Mouse (Mus musculus) hindbrain, embryonic 11.5 days (tissue): Measurements from ENCODE around the gene Add3. TPM values are rescaled to one million over a fixed set of nuclear protein-coding genes. Genes with fewer than 3 reads are reported as not detected.

ENCODE experiments used
- ATAC-seq: fragments of 200-750 bp; cut with Nextera tagmentation; 2 replicates; pipeline ENCODE4 v1.8.0; 2017; ENCODE audit warnings: mild to moderate bottlenecking, moderate TSS enrichment, moderate library complexity; ENCODE audit not compliant: low FRiP score
- DNase-seq: peaks from one replicate; pipeline ENCODE4 v3.0.0-alpha.2; 2015; ENCODE audit warnings: low spot score
- H3K27ac ChIP-seq: fragments of 300-500 bp; sonication (generic); 2 replicates; pipeline ENCODE4 v1.5.1; 2014; ENCODE audit warnings: mild to moderate bottlenecking, low read depth, low read length
- H3K27me3 ChIP-seq: fragments of 300-500 bp; sonication (generic); 2 replicates; pipeline ENCODE4 v1.6.1; 2014; ENCODE audit warnings: mild to moderate bottlenecking, low read length, moderate library complexity, mixed read lengths; ENCODE audit not compliant: control insufficient read depth, insufficient read depth
- H3K36me3 ChIP-seq: fragments of 300-500 bp; sonication (generic); 2 replicates; pipeline ENCODE4 v1.6.1; 2014; ENCODE audit warnings: mild to moderate bottlenecking, low read length, moderate library complexity, mixed read lengths; ENCODE audit not compliant: control insufficient read depth, insufficient read depth
- H3K4me1 ChIP-seq: fragments of 300-500 bp; sonication (generic); replicated peaks from 2 replicates; pipeline ENCODE4 v1.6.1; 2014; ENCODE audit warnings: low read length, mixed read lengths; ENCODE audit not compliant: control insufficient read depth, insufficient read depth
- H3K4me2 ChIP-seq: fragments of 300-500 bp; sonication (generic); replicated peaks from 2 replicates; pipeline ENCODE4 v1.6.1; 2014; ENCODE audit warnings: mild to moderate bottlenecking, low read depth, low read length
- H3K4me3 ChIP-seq: fragments of 300-500 bp; sonication (generic); 2 replicates; pipeline ENCODE4 v1.5.1; 2014; ENCODE audit warnings: low read depth, low read length
- H3K9ac ChIP-seq: fragments of 300-500 bp; sonication (generic); 2 replicates; pipeline ENCODE4 v1.6.1; 2014; ENCODE audit warnings: low read depth, low read length
- H3K9me3 ChIP-seq: fragments of 300-500 bp; sonication (generic); 2 replicates; pipeline ENCODE4 v1.6.1; 2016; ENCODE audit warnings: low read length; ENCODE audit not compliant: control insufficient read depth
- WGBS: fragments of 180-500 bp; shearing (Covaris S2); extraction: QIAGEN DNeasy Blood & Tissue Kit; methylation state at CpG from one replicate; pipeline ENCODE4 v1.1.7; 2014; 5-methylcytosine and 5-hydroxymethylcytosine counted together
- polyA plus RNA-seq: library from polyadenylated mRNA; unstranded; fragments of >200 nt; fragmentation: Nextera tagmentation; extraction: Ambion mirVana; gene quantifications from 2 replicates; pipeline ENCODE4 v1.2.1, GENCODE M21; 2014

Gene Add3
- polyA plus RNA-seq, 1 experiment from 2014 or later: 46.6 TPM

GRCm38 (mm10) chr19:53107361-53108247 lies 32.6 kb upstream of the Add3 start:
- no peak overlapping the region for H3K4me2 ChIP-seq
- no peak overlapping the region for H3K4me3 ChIP-seq
- H3K27ac ChIP-seq: no peak overlapping the region
- no peaks in the 10 kb centered on the region for H3K36me3 ChIP-seq
- WGBS: 90% methylated on average over 18 of the region's 18 CpGs
- H3K4me1 ChIP-seq: no peaks in the 10 kb centered on the region
- H3K9me3 ChIP-seq: no peaks in the 10 kb centered on the region
- no peak for ATAC-seq
- no peak for DNase-seq
- no peak overlapping the region for H3K9ac ChIP-seq
- H3K27me3 ChIP-seq: no peaks in the 10 kb centered on the region

GRCm38 (mm10) chr19:53111996-53112590 lies 28.1 kb upstream of the Add3 start:
- Histone ChIP-seq H3K36me3 (no peaks in the 10 kb centered on the region), H3K4me2 (no peak overlapping the region), H3K9ac (no peak overlapping the region), H3K4me1 (no peaks in the 10 kb centered on the region), H3K27me3 (no peaks in the 10 kb centered on the region), H3K27ac (no peak overlapping the region), H3K9me3 (no peaks in the 10 kb centered on the region), H3K4me3 (no peak overlapping the region)
- 66% methylated on average over 7 of the region's 7 CpGs for WGBS
- DNase-seq: no peak
- no peak for ATAC-seq

GRCm38 (mm10) chr19:53119255-53119795 lies 20.9 kb upstream of the Add3 start:
- H3K9ac ChIP-seq: no peak overlapping the region
- no peaks in the 10 kb centered on the region for H3K4me1 ChIP-seq
- ATAC-seq (no peak), DNase-seq (no peak)
- H3K4me2 ChIP-seq: no peak overlapping the region
- H3K4me3 ChIP-seq: no peak overlapping the region
- H3K36me3 ChIP-seq: no peaks in the 10 kb centered on the region
- no peak overlapping the region for H3K27ac ChIP-seq
- WGBS: 92% methylated on average over 8 of the region's 8 CpGs
- no peaks in the 10 kb centered on the region for H3K27me3 ChIP-seq
- H3K9me3 ChIP-seq: no peaks in the 10 kb centered on the region

GRCm38 (mm10) chr19:53120483-53120882 lies 19.8 kb upstream of the Add3 start:
- no peak overlapping the region for H3K4me3 ChIP-seq
- H3K4me1 ChIP-seq: no peaks in the 10 kb centered on the region
- H3K4me2 ChIP-seq: no peak overlapping the region
- no peak overlapping the region for H3K9ac ChIP-seq
- no peaks in the 10 kb centered on the region for H3K9me3 ChIP-seq
- 69% methylated on average over 3 of the region's 3 CpGs for WGBS
- DNase-seq (no peak), ATAC-seq (no peak)
- no peaks in the 10 kb centered on the region for H3K36me3 ChIP-seq
- H3K27ac ChIP-seq: no peak overlapping the region
- H3K27me3 ChIP-seq: no peaks in the 10 kb centered on the region

GRCm38 (mm10) chr19:53122641-53123241 lies 17.5 kb upstream of the Add3 start:
- Histone ChIP-seq H3K9me3 (no peaks in the 10 kb centered on the region), H3K4me3 (no peak overlapping the region), H3K27ac (no peak overlapping the region), H3K4me1 (no peaks in the 10 kb centered on the region), H3K4me2 (no peak overlapping the region), H3K36me3 (no peaks in the 10 kb centered on the region), H3K27me3 (no peaks in the 10 kb centered on the region), H3K9ac (no peak overlapping the region)
- ATAC-seq: no peak
- 77% methylated on average over 6 of the region's 6 CpGs for WGBS
- DNase-seq: no peak

- 75% methylated on average over 5 of the region's 5 CpGs for WGBS
- no peak for ATAC-seq
- DNase-seq: no peak
- Histone ChIP-seq H3K4me1 (no peaks in the 10 kb centered on the region), H3K27me3 (no peaks in the 10 kb centered on the region), H3K4me2 (no peak overlapping the region), H3K27ac (no peak overlapping the region), H3K4me3 (no peak overlapping the region), H3K36me3 (no peaks in the 10 kb centered on the region), H3K9me3 (no peaks in the 10 kb centered on the region), H3K9ac (no peak overlapping the region)
Measured at GRCm38 (mm10) chr19:53123301-53123700, 16.9 kb upstream of the Add3 start.

GRCm38 (mm10) chr19:53125679-53126078 lies 14.6 kb upstream of the Add3 start:
- DNase-seq: no peak
- 85% methylated on average over 2 of the region's 2 CpGs for WGBS
- no peaks in the 10 kb centered on the region for H3K9me3 ChIP-seq
- no peaks in the 10 kb centered on the region for H3K36me3 ChIP-seq
- H3K27ac ChIP-seq: no peak overlapping the region
- no peak overlapping the region for H3K4me3 ChIP-seq
- no peaks in the 10 kb centered on the region for H3K27me3 ChIP-seq
- no peak for ATAC-seq
- H3K9ac ChIP-seq: no peak overlapping the region
- no peaks in the 10 kb centered on the region for H3K4me1 ChIP-seq
- H3K4me2 ChIP-seq: no peak overlapping the region

- no peaks in the 10 kb centered on the region for H3K9me3 ChIP-seq
- no peak overlapping the region for H3K4me2 ChIP-seq
- H3K9ac ChIP-seq: no peak overlapping the region
- ATAC-seq (no peak), DNase-seq (no peak)
- H3K27ac ChIP-seq: no peak overlapping the region
- H3K27me3 ChIP-seq: no peaks in the 10 kb centered on the region
- no peak overlapping the region for H3K4me3 ChIP-seq
- H3K4me1 ChIP-seq: no peaks in the 10 kb centered on the region
- WGBS: 82% methylated on average over 4 of the region's 4 CpGs
- no peaks in the 10 kb centered on the region for H3K36me3 ChIP-seq
Measured at GRCm38 (mm10) chr19:53126546-53126945, 13.7 kb upstream of the Add3 start.
